Mouse (Mus musculus) MEL (cell line): ENCODE results near the gene Gm20388. TPM values are rescaled to one million over a fixed set of nuclear protein-coding genes. Genes with fewer than 3 reads are reported as not detected.

Source experiments
- DNase-seq: peaks from one replicate; pipeline ENCODE4 v3.0.0; 2011; ENCODE audit warnings: low read depth, low spot score
- H3K27ac ChIP-seq: 2 replicates; pipeline ENCODE4 v1.5.1; 2012; ENCODE audit warnings: low read depth, mild to moderate bottlenecking, control low read depth, low read length, moderate library complexity; ENCODE audit not compliant: control insufficient read depth
- H3K27me3 ChIP-seq, 2 experiments: fragments of 150-350 bp in 1 of 2; sonication (generic) in 1 of 2; 2 replicates each; pipeline ENCODE4 v1.6.1; 2012; ENCODE audit warnings: low read length in 2 of 2, mild to moderate bottlenecking in 2 of 2, improper control_type of control experiment in 1 of 2, moderate library complexity in 1 of 2; ENCODE audit not compliant: insufficient read depth in 2 of 2, control insufficient read depth in 1 of 2
- H3K36me3 ChIP-seq, 2 experiments: 2 replicates each; pipeline ENCODE4 v1.6.1; 2012 to 2014; ENCODE audit warnings: low read length in 2 of 2, improper control_type of control experiment in 1 of 2, inconsistent platforms in 1 of 2, mild to moderate bottlenecking in 1 of 2; ENCODE audit not compliant: insufficient read depth in 2 of 2, control insufficient read depth in 1 of 2
- H3K4me1 ChIP-seq, 2 experiments: fragments of 150-350 bp in 1 of 2; sonication (generic) in 1 of 2; 2 replicates each; pipeline ENCODE4 v1.6.1; 2012; ENCODE audit warnings: low read length in 2 of 2, improper control_type of control experiment in 1 of 2, mild to moderate bottlenecking in 1 of 2; ENCODE audit not compliant: insufficient read depth in 2 of 2, control insufficient read depth in 1 of 2
- H3K4me3 ChIP-seq, 2 experiments: fragments of 150-350 bp in 1 of 2; sonication (generic) in 1 of 2; 2 replicates each; pipeline ENCODE4 v1.5.1; 2012; ENCODE audit warnings: low read depth in 2 of 2, low read length in 2 of 2, mild to moderate bottlenecking in 2 of 2, moderate library complexity in 2 of 2, control low read depth in 1 of 2, improper control_type of control experiment in 1 of 2; ENCODE audit not compliant: control insufficient read depth in 1 of 2, insufficient read depth in 1 of 2
- H3K79me2 ChIP-seq: 2 replicates; pipeline ENCODE4 v1.6.1; 2012; ENCODE audit warnings: mild to moderate bottlenecking, low read length, moderate library complexity; ENCODE audit not compliant: control insufficient read depth, poor library complexity, insufficient read depth
- H3K9ac ChIP-seq: 2 replicates; pipeline ENCODE4 v1.6.1; 2012; ENCODE audit warnings: low read depth, mild to moderate bottlenecking, control low read depth, low read length, moderate library complexity; ENCODE audit not compliant: control insufficient read depth, poor library complexity, severe bottlenecking
- H3K9me3 ChIP-seq: fragments of 150-350 bp; sonication (generic); replicated peaks from 2 replicates; pipeline ENCODE4 v1.6.1; 2012; ENCODE audit warnings: mild to moderate bottlenecking, low read length, improper control_type of control experiment, moderate library complexity; ENCODE audit not compliant: insufficient read depth
- BHLHE40 ChIP-seq: IDR thresholded peaks from 2 replicates; pipeline ENCODE4 v1.6.1; 2012; ENCODE audit warnings: low read depth, mild to moderate bottlenecking, inconsistent platforms, low read length, improper control_type of control experiment, borderline replicate concordance
- CHD1 ChIP-seq: IDR thresholded peaks from 2 replicates; pipeline ENCODE4 v1.6.1; 2012; ENCODE audit warnings: low read depth, mild to moderate bottlenecking, inconsistent platforms, low read length, improper control_type of control experiment
- CHD2 ChIP-seq: IDR thresholded peaks from 2 replicates; pipeline ENCODE4 v1.6.1; 2011; ENCODE audit warnings: low read length, improper control_type of control experiment
- CTCF ChIP-seq, 3 experiments: IDR thresholded peaks in 2 of 3; conservative IDR thresholded peaks in 1 of 3; 2 replicates each; pipeline ENCODE4 v1.5.1; 2011 to 2012; ENCODE audit warnings: low read length in 3 of 3, low read depth in 2 of 3, mild to moderate bottlenecking in 2 of 3, improper control_type of control experiment in 1 of 3, inconsistent platforms in 1 of 3, mixed read lengths in 1 of 3, moderate library complexity in 1 of 3; ENCODE audit not compliant: control insufficient read depth in 1 of 3, insufficient read depth in 1 of 3, poor library complexity in 1 of 3, severe bottlenecking in 1 of 3
- ELF1 ChIP-seq: IDR thresholded peaks from 2 replicates; pipeline ENCODE4 v1.6.1; 2014; ENCODE audit warnings: low read depth, mild to moderate bottlenecking, inconsistent platforms, low read length, improper control_type of control experiment, moderate library complexity
- EP300 ChIP-seq, 2 experiments: IDR thresholded peaks; 2 replicates each; pipeline ENCODE4 v1.6.1; 2011; ENCODE audit warnings: improper control_type of control experiment in 2 of 2, low read length in 2 of 2, low read depth in 1 of 2, mild to moderate bottlenecking in 1 of 2
- ETS1 ChIP-seq: IDR thresholded peaks from 2 replicates; pipeline ENCODE4 v1.6.1; 2012; ENCODE audit warnings: low read depth, mild to moderate bottlenecking, inconsistent platforms, low read length, improper control_type of control experiment, moderate library complexity
- GATA1 ChIP-seq: IDR thresholded peaks from 2 replicates; pipeline ENCODE4 v1.6.1; 2011; ENCODE audit warnings: low read depth, low read length, improper control_type of control experiment
- KAT2A ChIP-seq: conservative IDR thresholded peaks from 2 replicates; pipeline ENCODE4 v1.6.1; 2012; ENCODE audit warnings: low read depth, low read length, improper control_type of control experiment, inconsistent platforms
- MAZ ChIP-seq: IDR thresholded peaks from 2 replicates; pipeline ENCODE4 v1.6.1; 2012; ENCODE audit warnings: low read depth, mild to moderate bottlenecking, inconsistent platforms, low read length, improper control_type of control experiment
- MEF2A ChIP-seq: IDR thresholded peaks from 2 replicates; pipeline ENCODE4 v1.6.1; 2014; ENCODE audit warnings: low read depth, mild to moderate bottlenecking, inconsistent platforms, low read length, improper control_type of control experiment; ENCODE audit not compliant: poor library complexity, insufficient replicate concordance, severe bottlenecking; ENCODE audit errors: extremely low read depth
- MYB ChIP-seq: IDR thresholded peaks from 2 replicates; pipeline ENCODE4 v1.6.1; 2011; ENCODE audit warnings: mild to moderate bottlenecking, low read depth, low read length, improper control_type of control experiment
- MYC ChIP-seq: IDR thresholded peaks from 2 replicates; pipeline ENCODE4 v1.6.1; 2011; ENCODE audit warnings: low read depth, mild to moderate bottlenecking, low read length, improper control_type of control experiment, moderate library complexity
- NRF1 ChIP-seq: IDR thresholded peaks from 2 replicates; pipeline ENCODE4 v1.6.1; 2014; ENCODE audit warnings: low read depth, mild to moderate bottlenecking, inconsistent platforms, low read length, improper control_type of control experiment, moderate library complexity; ENCODE audit not compliant: poor library complexity, insufficient read depth, severe bottlenecking
- POLR2A ChIP-seq, 2 experiments: IDR thresholded peaks; 2 replicates each; pipeline ENCODE4 v1.6.1; 2011 to 2012; ENCODE audit warnings: low read length in 2 of 2, mild to moderate bottlenecking in 2 of 2, control low read depth in 1 of 2, improper control_type of control experiment in 1 of 2, low read depth in 1 of 2, moderate library complexity in 1 of 2; ENCODE audit not compliant: control insufficient read depth in 1 of 2, insufficient read depth in 1 of 2, poor library complexity in 1 of 2
- POLR2AphosphoS2 ChIP-seq: IDR thresholded peaks from 2 replicates; pipeline ENCODE4 v1.6.1; 2011; ENCODE audit warnings: low read length, improper control_type of control experiment
- POLR2AphosphoS5 ChIP-seq: IDR thresholded peaks from 2 replicates; pipeline ENCODE4 v1.6.1; 2012; ENCODE audit warnings: low read depth, borderline replicate concordance, mild to moderate bottlenecking, inconsistent platforms, low read length, moderate library complexity, mixed read lengths
- RCOR1 ChIP-seq: IDR thresholded peaks from 2 replicates; pipeline ENCODE4 v1.6.1; 2012; ENCODE audit warnings: low read depth, mild to moderate bottlenecking, inconsistent platforms, low read length, improper control_type of control experiment
- SIN3A ChIP-seq: IDR thresholded peaks from 2 replicates; pipeline ENCODE4 v1.6.1; 2012; ENCODE audit warnings: low read length, improper control_type of control experiment, inconsistent platforms
- TAL1 ChIP-seq: IDR thresholded peaks from 2 replicates; pipeline ENCODE4 v1.6.1; 2012; ENCODE audit warnings: mild to moderate bottlenecking, inconsistent platforms, low read length, moderate library complexity, mixed read lengths
- TBP ChIP-seq: IDR thresholded peaks from 2 replicates; pipeline ENCODE4 v1.8.0; 2011; ENCODE audit warnings: low read depth, low read length, improper control_type of control experiment
- UBTF ChIP-seq: IDR thresholded peaks from 2 replicates; pipeline ENCODE4 v1.6.1; 2012; ENCODE audit warnings: low read depth, mild to moderate bottlenecking, inconsistent platforms, low read length, improper control_type of control experiment, moderate library complexity, borderline replicate concordance; ENCODE audit not compliant: insufficient read depth
- USF1 ChIP-seq: IDR thresholded peaks from 2 replicates; pipeline ENCODE4 v1.6.1; 2014; ENCODE audit warnings: low read depth, mild to moderate bottlenecking, inconsistent platforms, low read length, improper control_type of control experiment, moderate library complexity
- ZKSCAN1 ChIP-seq: IDR thresholded peaks from 2 replicates; pipeline ENCODE4 v1.6.1; 2012; ENCODE audit warnings: low read depth, mild to moderate bottlenecking, inconsistent platforms, low read length, improper control_type of control experiment, moderate library complexity
- ZNF384 ChIP-seq: IDR thresholded peaks from 2 replicates; pipeline ENCODE4 v1.6.1; 2012; ENCODE audit warnings: low read depth, mild to moderate bottlenecking, inconsistent platforms, low read length, improper control_type of control experiment
- polyA plus RNA-seq, 2 experiments: library from polyadenylated mRNA; stranded (reverse) in 1 of 2; unstranded in 1 of 2; fragments of >175 nt in 1 of 2; fragments of >200 nt in 1 of 2; gene quantifications; 2 replicates each; pipeline versions ENCODE4 v1.2.1 to v1.2.4; 2012; ENCODE audit warnings: low replicate concordance in 2 of 2, low read depth in 1 of 2; ENCODE audit not compliant: insufficient read length in 2 of 2, insufficient read depth in 1 of 2, missing spikeins in 1 of 2
- total RNA-seq: library from RNA; depleted of rRNA; stranded (reverse); fragments of 300-350 nt; gene quantifications from 2 replicates; pipeline ENCODE4 v1.2.3, GENCODE M21; 2012

The Gm20388 gene
- total and polyA plus RNA-seq, 3 experiments = 11.1 to 17.8 TPM; not detected in 1

- no peaks in the 10 kb centered on the region for H3K27me3 ChIP-seq
- no peak overlapping the region for H3K27ac ChIP-seq
- H3K4me3 ChIP-seq = no peak overlapping the region
- no peaks in the 10 kb centered on the region for H3K36me3 ChIP-seq
- H3K4me1 ChIP-seq = no peaks in the 10 kb centered on the region
- H3K79me2 ChIP-seq = no peaks in the 10 kb centered on the region
- no peak overlapping the region for H3K9ac ChIP-seq
- TF ChIP-seq USF1 (no peak), ZKSCAN1 (no peak), CHD2 (no peak), CHD1 (no peak), NRF1 (no peak), POLR2A (IDR thresholded peaks at IDR 0.05; ENCODE audit: control insufficient read depth in 1 of 2, insufficient read depth in 1 of 2, low read depth in 1 of 2, low read length in 2 of 2, poor library complexity in 1 of 2) (no peak), TBP (no peak), TAL1 (no peak), BHLHE40 (no peak), EP300 (IDR thresholded peaks at IDR 0.05; ENCODE audit: low read depth in 1 of 2, low read length in 2 of 2) (no peak)
- DNase-seq = no peak
- H3K9me3 ChIP-seq = no peaks in the 10 kb centered on the region
Measured at GRCm38 (mm10) chr8:120779106-120779505, 868.5 kb downstream of the Gm20388 start.

- Histone ChIP-seq H3K4me3 (no peak overlapping the region), H3K4me1 (no peaks in the 10 kb centered on the region), H3K79me2 (no peaks in the 10 kb centered on the region), H3K9ac (no peak overlapping the region), H3K27ac (no peak overlapping the region), H3K9me3 (no peaks in the 10 kb centered on the region), H3K27me3 (no peaks in the 10 kb centered on the region), H3K36me3 (no peaks in the 10 kb centered on the region)
- no peak for DNase-seq
- TF ChIP-seq ZKSCAN1 = no peak
- no peak for TF ChIP-seq ELF1
- no peak for TF ChIP-seq ZNF384
- TF ChIP-seq ETS1 = no peak
- no peak for TF ChIP-seq MEF2A
Measured at GRCm38 (mm10) chr8:120783781-120784180, 873.1 kb downstream of the Gm20388 start.

- Histone ChIP-seq H3K36me3 (no peaks in the 10 kb centered on the region), H3K4me3 (no peak overlapping the region), H3K27me3 (no peaks in the 10 kb centered on the region), H3K4me1 (no peaks in the 10 kb centered on the region), H3K9me3 (no peaks in the 10 kb centered on the region), H3K27ac (no peak overlapping the region), H3K79me2 (no peaks in the 10 kb centered on the region), H3K9ac (no peak overlapping the region)
- DNase-seq = no peak
- no peak for TF ChIP-seq ELF1
- no peak for TF ChIP-seq POLR2AphosphoS5
- TF ChIP-seq POLR2AphosphoS2 = no peak
- no peak for TF ChIP-seq TAL1
- TF ChIP-seq UBTF = no peak
- no peak for TF ChIP-seq KAT2A
- TF ChIP-seq CHD1 = no peak
- TF ChIP-seq MYB = no peak
- TF ChIP-seq MYC = no peak
- TF ChIP-seq POLR2A (IDR thresholded peaks at IDR 0.05; ENCODE audit: control insufficient read depth in 1 of 2, insufficient read depth in 1 of 2, low read depth in 1 of 2, low read length in 2 of 2, poor library complexity in 1 of 2) = no peak
- TF ChIP-seq TBP = no peak
- TF ChIP-seq NRF1 = no peak
- TF ChIP-seq CTCF (IDR thresholded peaks at IDR 0.05 in 2 of 3, conservative IDR thresholded peaks at IDR 0.05 in 1 of 3; ENCODE audit: control insufficient read depth in 1 of 3, insufficient read depth in 1 of 3, low read depth in 2 of 3, low read length in 3 of 3, poor library complexity in 1 of 3, severe bottlenecking in 1 of 3) = no peak
- no peak for TF ChIP-seq RCOR1
- no peak for TF ChIP-seq GATA1
- no peak for TF ChIP-seq SIN3A
- no peak for TF ChIP-seq MAZ
Measured at GRCm38 (mm10) chr8:120786753-120787152, 876.1 kb downstream of the Gm20388 start.
